Mouse (Mus musculus) spleen, adult 2 months (tissue): ENCODE measurements around the gene Padi4. TPM values are rescaled to one million over a fixed set of nuclear protein-coding genes. Genes with fewer than 3 reads are reported as not detected.

Source experiments
- DNase-seq, 2 experiments: peaks; one replicate each; pipeline versions ENCODE4 v3.0.0 to v3.0.0-alpha.2; 2012 to 2021; ENCODE audit warnings: low spot score in 2 of 2, low read depth in 1 of 2
- H3K27ac ChIP-seq: fragments of 200-500 bp; 2 replicates; pipeline ENCODE4 v1.5.1; 2012; ENCODE audit warnings: low read length, inconsistent platforms; ENCODE audit not compliant: insufficient read depth
- H3K27me3 ChIP-seq: fragments of 200-500 bp; 2 replicates; pipeline ENCODE4 v1.6.1; 2012; ENCODE audit warnings: mild to moderate bottlenecking, moderate library complexity, low read length, inconsistent platforms; ENCODE audit not compliant: control insufficient read depth, insufficient read depth
- H3K36me3 ChIP-seq: fragments of 200-500 bp; 2 replicates; pipeline ENCODE4 v1.6.1; 2012; ENCODE audit warnings: mild to moderate bottlenecking, low read length, inconsistent platforms; ENCODE audit not compliant: control insufficient read depth, insufficient read depth
- H3K4me1 ChIP-seq: fragments of 200-500 bp; 2 replicates; pipeline ENCODE4 v1.6.1; 2011; ENCODE audit warnings: inconsistent platforms; ENCODE audit not compliant: control insufficient read depth, insufficient read depth, insufficient read length
- H3K4me3 ChIP-seq: fragments of 200-500 bp; 2 replicates; pipeline ENCODE4 v1.5.1; 2011; ENCODE audit warnings: mild to moderate bottlenecking, inconsistent platforms; ENCODE audit not compliant: insufficient read depth, insufficient read length; ENCODE audit errors: extremely low read depth
- CTCF ChIP-seq: fragments of 200-500 bp; IDR thresholded peaks from 2 replicates; pipeline ENCODE4 v1.5.1; 2011; ENCODE audit warnings: mild to moderate bottlenecking, inconsistent platforms; ENCODE audit not compliant: insufficient read depth, insufficient read length, insufficient replicate concordance; ENCODE audit errors: extremely low read depth
- POLR2A ChIP-seq: fragments of 200-500 bp; IDR thresholded peaks from 2 replicates; pipeline ENCODE4 v1.6.1; 2011; ENCODE audit warnings: low read depth, low read length, inconsistent platforms
- WGBS: fragments of 180-500 bp; shearing (Covaris S2); methylation state at CpG from one replicate; pipeline ENCODE4 v1.1.7; 2018; 5-methylcytosine and 5-hydroxymethylcytosine counted together
- polyA plus RNA-seq: library from polyadenylated mRNA; depleted of rRNA; stranded (reverse); fragments of >200 nt; gene quantifications from 2 replicates; pipeline ENCODE4 v1.2.3, GENCODE M21; 2012; rRNA removed

The Padi4 gene
- polyA plus RNA-seq, result 4.1 and 7.3 TPM in 2 replicates

GRCm38 (mm10) chr4:140774025-140774800 is at the start of gene Padi4:
TSS of gene Padi4 (minus strand) at chr4:140774236.
- no peak for DNase-seq
- WGBS, result 63% methylated on average over 21 of the region's 21 CpGs
- Histone ChIP-seq H3K27me3 (no peaks in the 10 kb centered on the region), H3K4me3 (no peak within 1 kb of the TSS), H3K36me3 (no peaks in the 10 kb centered on the region), H3K4me1 (peaks cover 7% of the 10 kb centered on the region), H3K27ac (no peak within 1 kb of the TSS)
- TF ChIP-seq POLR2A (no peak), CTCF (no peak)

GRCm38 (mm10) chr4:140821988-140822387 is 48.0 kb upstream of the Padi4 start:
- Histone ChIP-seq H3K27me3 (no peaks in the 10 kb centered on the region), H3K27ac (no peak overlapping the region), H3K4me1 (peaks cover 6% of the 10 kb centered on the region; the same call in 1 of the 2 replicates), H3K36me3 (no peaks in the 10 kb centered on the region), H3K4me3 (no peak overlapping the region)
- peak in 1 of 2 experiments; percentile 46 for DNase-seq
- WGBS, result 64% methylated on average over 5 of the region's 5 CpGs
- no peak for TF ChIP-seq POLR2A
- TF ChIP-seq CTCF, result peak; percentile 34; the same call in 1 of the 2 replicates

GRCm38 (mm10) chr4:140817413-140817812 is 43.4 kb upstream of the Padi4 start:
- WGBS, result 95% methylated on average over 8 of the region's 8 CpGs
- TF ChIP-seq POLR2A, result no peak
- Histone ChIP-seq H3K4me1 (peaks cover 5% of the 10 kb centered on the region; the same call in 1 of the 2 replicates), H3K4me3 (no peak overlapping the region), H3K27ac (no peak overlapping the region), H3K36me3 (no peaks in the 10 kb centered on the region), H3K27me3 (no peaks in the 10 kb centered on the region)
- no peak for DNase-seq

- no peaks in the 10 kb centered on the region for H3K36me3 ChIP-seq
- no peak overlapping the region for H3K4me3 ChIP-seq
- TF ChIP-seq POLR2A (no peak), CTCF (no peak)
- no peak overlapping the region for H3K27ac ChIP-seq
- WGBS, result 13% methylated on average over 10 of the region's 10 CpGs
- peaks cover 5% of the 10 kb centered on the region; the same call in 1 of the 2 replicates for H3K4me1 ChIP-seq
- H3K27me3 ChIP-seq, result no peaks in the 10 kb centered on the region
- DNase-seq, result no peak
Observed at GRCm38 (mm10) chr4:140815996-140816917, 42.2 kb upstream of the Padi4 start.

GRCm38 (mm10) chr4:140815496-140815895 is 41.5 kb upstream of the Padi4 start:
- no peak for DNase-seq
- H3K36me3 ChIP-seq, result no peaks in the 10 kb centered on the region
- H3K27ac ChIP-seq, result no peak overlapping the region
- 50% methylated on average over 5 of the region's 5 CpGs for WGBS
- no peaks in the 10 kb centered on the region for H3K27me3 ChIP-seq
- no peak for TF ChIP-seq CTCF
- TF ChIP-seq POLR2A, result no peak
- no peak overlapping the region for H3K4me3 ChIP-seq
- H3K4me1 ChIP-seq, result peaks cover 5% of the 10 kb centered on the region; the same call in 1 of the 2 replicates

GRCm38 (mm10) chr4:140814241-140815225 is 40.5 kb upstream of the Padi4 start:
- H3K4me3 ChIP-seq, result peak overlapping the region; percentile 57
- 25% methylated on average over 36 of the region's 36 CpGs for WGBS
- H3K36me3 ChIP-seq, result no peaks in the 10 kb centered on the region
- peaks cover 5% of the 10 kb centered on the region; the same call in 1 of the 2 replicates for H3K4me1 ChIP-seq
- H3K27ac ChIP-seq, result peak overlapping the region; percentile 1; the same call in 1 of the 2 replicates
- H3K27me3 ChIP-seq, result no peaks in the 10 kb centered on the region
- no peak; the same call in 1 of the 2 replicates for TF ChIP-seq CTCF
- TF ChIP-seq POLR2A, result no peak
- DNase-seq, result peak in 1 of 2 experiments; percentile 50
